Mouse (Mus musculus): ENCODE measurements at regions not wholly inside any gene's neighbourhood (a gene's known extent, or its start where the extent isn't known, plus 50 kb on each side); places are given as distances from the start of the nearest gene placed in this dataset.

- H3K36me3 ChIP-seq (replicated peaks; ENCODE audit: low read length): no peaks in the 10 kb centered on the region
- peaks cover 23% of the 10 kb centered on the region for H3K27me3 ChIP-seq (replicated peaks)
- H3K4me3 ChIP-seq (replicated peaks): no peak overlapping the region
- no peak for TF ChIP-seq FLI1 (IDR thresholded peaks at IDR 0.05; ENCODE audit: low read length)
- no peak for TF ChIP-seq GATA1 (IDR thresholded peaks at IDR 0.05; ENCODE audit: borderline replicate concordance, low read length)
- H3K9me3 ChIP-seq: no peaks in the 10 kb centered on the region
- no peaks in the 10 kb centered on the region for H3K4me1 ChIP-seq
Measured at GRCm38 (mm10) chr7:78971644-78972313, 58.6 kb downstream of the Isg20 start.

GRCm38 (mm10) chr7:78989751-78990206 lies 63.5 kb upstream of the Acan start:
- TF ChIP-seq FLI1 (IDR thresholded peaks at IDR 0.05; ENCODE audit: low read length) (no peak), GATA1 (IDR thresholded peaks at IDR 0.05; ENCODE audit: borderline replicate concordance, low read length) (no peak)
- Histone ChIP-seq H3K27me3 (replicated peaks) (peaks cover 36% of the 10 kb centered on the region), H3K9me3 (no peaks in the 10 kb centered on the region), H3K4me3 (replicated peaks) (no peak overlapping the region), H3K4me1 (peaks cover 4% of the 10 kb centered on the region), H3K36me3 (replicated peaks; ENCODE audit: low read length) (no peaks in the 10 kb centered on the region)

- TF ChIP-seq GATA1 (IDR thresholded peaks at IDR 0.05; ENCODE audit: borderline replicate concordance, low read length): no peak
- TF ChIP-seq FLI1 (IDR thresholded peaks at IDR 0.05; ENCODE audit: low read length): no peak
- Histone ChIP-seq H3K9me3 (no peaks in the 10 kb centered on the region), H3K4me3 (replicated peaks) (peak overlapping the region; percentile 64), H3K36me3 (replicated peaks; ENCODE audit: low read length) (no peaks in the 10 kb centered on the region), H3K27me3 (replicated peaks) (peaks cover 33% of the 10 kb centered on the region), H3K4me1 (peaks cover 4% of the 10 kb centered on the region)
Measured at GRCm38 (mm10) chr7:78990302-78991038, 62.8 kb upstream of the Acan start.

- TF ChIP-seq FLI1 (IDR thresholded peaks at IDR 0.05; ENCODE audit: low read length) (no peak), GATA1 (IDR thresholded peaks at IDR 0.05; ENCODE audit: borderline replicate concordance, low read length) (no peak)
- Histone ChIP-seq H3K4me3 (replicated peaks) (no peak overlapping the region), H3K4me1 (peaks cover 4% of the 10 kb centered on the region), H3K36me3 (replicated peaks; ENCODE audit: low read length) (no peaks in the 10 kb centered on the region), H3K27me3 (replicated peaks) (peaks cover 30% of the 10 kb centered on the region), H3K9me3 (no peaks in the 10 kb centered on the region)
Measured at GRCm38 (mm10) chr7:78992991-78993390, 60.3 kb upstream of the Acan start.

- peaks cover 30% of the 10 kb centered on the region for H3K27me3 ChIP-seq (replicated peaks)
- no peak for TF ChIP-seq GATA1 (IDR thresholded peaks at IDR 0.05; ENCODE audit: borderline replicate concordance, low read length)
- TF ChIP-seq FLI1 (IDR thresholded peaks at IDR 0.05; ENCODE audit: low read length): no peak
- H3K36me3 ChIP-seq (replicated peaks; ENCODE audit: low read length): no peaks in the 10 kb centered on the region
- no peak overlapping the region for H3K4me3 ChIP-seq (replicated peaks)
- H3K9me3 ChIP-seq: no peaks in the 10 kb centered on the region
- H3K4me1 ChIP-seq: peaks cover 4% of the 10 kb centered on the region
Measured at GRCm38 (mm10) chr7:78994134-78994533, 59.1 kb upstream of the Acan start.

- Histone ChIP-seq H3K4me1 (peaks cover 4% of the 10 kb centered on the region), H3K27me3 (replicated peaks) (peaks cover 22% of the 10 kb centered on the region), H3K4me3 (replicated peaks) (no peak overlapping the region), H3K36me3 (replicated peaks; ENCODE audit: low read length) (no peaks in the 10 kb centered on the region), H3K9me3 (no peaks in the 10 kb centered on the region)
- TF ChIP-seq GATA1 (IDR thresholded peaks at IDR 0.05; ENCODE audit: borderline replicate concordance, low read length) (no peak), FLI1 (IDR thresholded peaks at IDR 0.05; ENCODE audit: low read length) (no peak)
Measured at GRCm38 (mm10) chr7:78995034-78995433, 58.2 kb upstream of the Acan start.

GRCm38 (mm10) chr7:78995820-78996219 lies 57.5 kb upstream of the Acan start:
- no peaks in the 10 kb centered on the region for H3K4me1 ChIP-seq
- peaks cover 14% of the 10 kb centered on the region for H3K27me3 ChIP-seq (replicated peaks)
- H3K4me3 ChIP-seq (replicated peaks): no peak overlapping the region
- H3K9me3 ChIP-seq: no peaks in the 10 kb centered on the region
- H3K36me3 ChIP-seq (replicated peaks; ENCODE audit: low read length): no peaks in the 10 kb centered on the region
- no peak for TF ChIP-seq GATA1 (IDR thresholded peaks at IDR 0.05; ENCODE audit: borderline replicate concordance, low read length)
- no peak for TF ChIP-seq FLI1 (IDR thresholded peaks at IDR 0.05; ENCODE audit: low read length)

Data from megakaryocyte, embryonic 14.5 days (primary cell).